Mouse (Mus musculus) ES-Bruce4 (cell line): Measurements from ENCODE around the gene Rnps1.

Source experiments
- CTCF ChIP-seq: IDR thresholded peaks from one replicate; pipeline ENCODE4 v1.8.1; 2011; ENCODE audit warnings: low read depth, low read length
- EP300 ChIP-seq: IDR thresholded peaks from 2 replicates; pipeline ENCODE4 v1.6.1; 2011; ENCODE audit warnings: low read depth, low read length; ENCODE audit not compliant: insufficient read depth
- POLR2A ChIP-seq: IDR thresholded peaks from one replicate; pipeline ENCODE4 v1.8.1; 2011; ENCODE audit warnings: low read length; ENCODE audit not compliant: insufficient read depth

- TF ChIP-seq CTCF (no peak), EP300 (no peak), POLR2A (no peak)
Measured at GRCm38 (mm10) chr17:24463374-24464133, 49.2 kb downstream of the Rnps1 start.
